Mouse (Mus musculus): Measurements from ENCODE around the gene Mrln. TPM values are rescaled to one million over a fixed set of nuclear protein-coding genes. Genes with fewer than 3 reads are reported as not detected.

Gene Mrln
- polyA plus RNA-seq, 1 experiment from 2014 or later, result 0.49 TPM

- Histone ChIP-seq H3K27ac (ENCODE audit: low read depth, low read length) (no peak overlapping the region), H3K27me3 (ENCODE audit: control insufficient read depth, insufficient read depth, low read length) (no peaks in the 10 kb centered on the region), H3K9me3 (replicated peaks; ENCODE audit: control insufficient read depth, low read length) (no peaks in the 10 kb centered on the region), H3K36me3 (ENCODE audit: control insufficient read depth, insufficient read depth, low read length) (no peaks in the 10 kb centered on the region), H3K4me3 (ENCODE audit: low read depth, low read length) (no peak overlapping the region), H3K4me1 (ENCODE audit: control insufficient read depth, insufficient read depth, low read length) (no peaks in the 10 kb centered on the region), H3K9ac (ENCODE audit: low read depth, low read length) (no peak overlapping the region), H3K4me2 (no peak overlapping the region)
- ATAC-seq (replicated peaks; ENCODE audit: insufficient number of reproducible peaks, low FRiP score, low TSS enrichment), result no peak
- 69% methylated on average over 4 of the region's 4 CpGs for WGBS (ENCODE audit: insufficient replicate concordance)
Observed at GRCm38 (mm10) chr10:70254666-70255065, 50.2 kb downstream of the Mrln start.

GRCm38 (mm10) chr10:70255601-70256210, 51.2 kb downstream of the Mrln start:
- Histone ChIP-seq H3K4me2 (no peak overlapping the region), H3K4me1 (ENCODE audit: control insufficient read depth, insufficient read depth, low read length) (no peaks in the 10 kb centered on the region), H3K4me3 (ENCODE audit: low read depth, low read length) (no peak overlapping the region), H3K36me3 (ENCODE audit: control insufficient read depth, insufficient read depth, low read length) (no peaks in the 10 kb centered on the region), H3K9me3 (replicated peaks; ENCODE audit: control insufficient read depth, low read length) (no peaks in the 10 kb centered on the region), H3K27ac (ENCODE audit: low read depth, low read length) (no peak overlapping the region), H3K27me3 (ENCODE audit: control insufficient read depth, insufficient read depth, low read length) (no peaks in the 10 kb centered on the region), H3K9ac (ENCODE audit: low read depth, low read length) (no peak overlapping the region)
- ATAC-seq (replicated peaks; ENCODE audit: insufficient number of reproducible peaks, low FRiP score, low TSS enrichment), result no peak
- WGBS (ENCODE audit: insufficient replicate concordance), result 79% methylated on average over 15 of the region's 15 CpGs

- no peaks in the 10 kb centered on the region for H3K9me3 ChIP-seq (replicated peaks; ENCODE audit: control insufficient read depth, low read length)
- no peak for ATAC-seq (replicated peaks; ENCODE audit: insufficient number of reproducible peaks, low FRiP score, low TSS enrichment)
- H3K4me2 ChIP-seq, result no peak overlapping the region
- H3K27ac ChIP-seq (ENCODE audit: low read depth, low read length), result no peak overlapping the region
- no peaks in the 10 kb centered on the region for H3K4me1 ChIP-seq (ENCODE audit: control insufficient read depth, insufficient read depth, low read length)
- H3K9ac ChIP-seq (ENCODE audit: low read depth, low read length), result no peak overlapping the region
- no peak overlapping the region for H3K4me3 ChIP-seq (ENCODE audit: low read depth, low read length)
- H3K36me3 ChIP-seq (ENCODE audit: control insufficient read depth, insufficient read depth, low read length), result no peaks in the 10 kb centered on the region
- H3K27me3 ChIP-seq (ENCODE audit: control insufficient read depth, insufficient read depth, low read length), result no peaks in the 10 kb centered on the region
- WGBS (ENCODE audit: insufficient replicate concordance), result 67% methylated on average over 4 of the region's 4 CpGs
Observed at GRCm38 (mm10) chr10:70257029-70257428, 52.6 kb downstream of the Mrln start.

- 67% methylated on average over 4 of the region's 4 CpGs for WGBS (ENCODE audit: insufficient replicate concordance)
- Histone ChIP-seq H3K4me2 (no peak overlapping the region), H3K4me1 (ENCODE audit: control insufficient read depth, insufficient read depth, low read length) (no peaks in the 10 kb centered on the region), H3K9me3 (replicated peaks; ENCODE audit: control insufficient read depth, low read length) (no peaks in the 10 kb centered on the region), H3K9ac (ENCODE audit: low read depth, low read length) (no peak overlapping the region), H3K27ac (ENCODE audit: low read depth, low read length) (no peak overlapping the region), H3K36me3 (ENCODE audit: control insufficient read depth, insufficient read depth, low read length) (no peaks in the 10 kb centered on the region), H3K4me3 (ENCODE audit: low read depth, low read length) (no peak overlapping the region), H3K27me3 (ENCODE audit: control insufficient read depth, insufficient read depth, low read length) (no peaks in the 10 kb centered on the region)
- no peak for ATAC-seq (replicated peaks; ENCODE audit: insufficient number of reproducible peaks, low FRiP score, low TSS enrichment)
Observed at GRCm38 (mm10) chr10:70260904-70261303, 56.4 kb downstream of the Mrln start.

GRCm38 (mm10) chr10:70262051-70262450, 57.6 kb downstream of the Mrln start:
- 73% methylated on average over 3 of the region's 3 CpGs for WGBS (ENCODE audit: insufficient replicate concordance)
- no peak for ATAC-seq (replicated peaks; ENCODE audit: insufficient number of reproducible peaks, low FRiP score, low TSS enrichment)

GRCm38 (mm10) chr10:70263681-70264189, 59.3 kb downstream of the Mrln start:
- Histone ChIP-seq H3K4me3 (ENCODE audit: low read depth, low read length) (no peak overlapping the region), H3K36me3 (ENCODE audit: control insufficient read depth, insufficient read depth, low read length) (no peaks in the 10 kb centered on the region), H3K9ac (ENCODE audit: low read depth, low read length) (no peak overlapping the region), H3K27ac (ENCODE audit: low read depth, low read length) (no peak overlapping the region), H3K27me3 (ENCODE audit: control insufficient read depth, insufficient read depth, low read length) (no peaks in the 10 kb centered on the region), H3K4me1 (ENCODE audit: control insufficient read depth, insufficient read depth, low read length) (no peaks in the 10 kb centered on the region), H3K9me3 (replicated peaks; ENCODE audit: control insufficient read depth, low read length) (no peaks in the 10 kb centered on the region), H3K4me2 (no peak overlapping the region)
- 81% methylated on average over 4 of the region's 4 CpGs for WGBS (ENCODE audit: insufficient replicate concordance)
- no peak for ATAC-seq (replicated peaks; ENCODE audit: insufficient number of reproducible peaks, low FRiP score, low TSS enrichment)

More at GRCm38 (mm10) chr10:70262051-70262450, 57.6 kb downstream of the Mrln start:
- Histone ChIP-seq H3K27ac (ENCODE audit: low read depth, low read length) (no peak overlapping the region), H3K36me3 (ENCODE audit: control insufficient read depth, insufficient read depth, low read length) (no peaks in the 10 kb centered on the region), H3K9me3 (replicated peaks; ENCODE audit: control insufficient read depth, low read length) (no peaks in the 10 kb centered on the region), H3K4me1 (ENCODE audit: control insufficient read depth, insufficient read depth, low read length) (no peaks in the 10 kb centered on the region), H3K27me3 (ENCODE audit: control insufficient read depth, insufficient read depth, low read length) (no peaks in the 10 kb centered on the region), H3K4me3 (ENCODE audit: low read depth, low read length) (no peak overlapping the region), H3K9ac (ENCODE audit: low read depth, low read length) (no peak overlapping the region), H3K4me2 (no peak overlapping the region)

GRCm38 (mm10) chr10:70264337-70265036, 60.0 kb downstream of the Mrln start:
- 69% methylated on average over 9 of the region's 9 CpGs for WGBS (ENCODE audit: insufficient replicate concordance)
- Histone ChIP-seq H3K4me1 (ENCODE audit: control insufficient read depth, insufficient read depth, low read length) (no peaks in the 10 kb centered on the region), H3K4me3 (ENCODE audit: low read depth, low read length) (no peak overlapping the region), H3K9ac (ENCODE audit: low read depth, low read length) (no peak overlapping the region), H3K4me2 (no peak overlapping the region), H3K9me3 (replicated peaks; ENCODE audit: control insufficient read depth, low read length) (no peaks in the 10 kb centered on the region), H3K27me3 (ENCODE audit: control insufficient read depth, insufficient read depth, low read length) (no peaks in the 10 kb centered on the region), H3K27ac (ENCODE audit: low read depth, low read length) (no peak overlapping the region), H3K36me3 (ENCODE audit: control insufficient read depth, insufficient read depth, low read length) (no peaks in the 10 kb centered on the region)
- no peak for ATAC-seq (replicated peaks; ENCODE audit: insufficient number of reproducible peaks, low FRiP score, low TSS enrichment)

- Histone ChIP-seq H3K9me3 (replicated peaks; ENCODE audit: control insufficient read depth, low read length) (no peaks in the 10 kb centered on the region), H3K36me3 (ENCODE audit: control insufficient read depth, insufficient read depth, low read length) (no peaks in the 10 kb centered on the region), H3K27me3 (ENCODE audit: control insufficient read depth, insufficient read depth, low read length) (no peaks in the 10 kb centered on the region), H3K4me2 (no peak overlapping the region), H3K27ac (ENCODE audit: low read depth, low read length) (no peak overlapping the region), H3K9ac (ENCODE audit: low read depth, low read length) (no peak overlapping the region), H3K4me1 (ENCODE audit: control insufficient read depth, insufficient read depth, low read length) (no peaks in the 10 kb centered on the region), H3K4me3 (ENCODE audit: low read depth, low read length) (no peak overlapping the region)
- WGBS (ENCODE audit: insufficient replicate concordance), result 83% methylated on average over 6 of the region's 6 CpGs
- ATAC-seq (replicated peaks; ENCODE audit: insufficient number of reproducible peaks, low FRiP score, low TSS enrichment), result no peak
Observed at GRCm38 (mm10) chr10:70266501-70266900, 62.0 kb downstream of the Mrln start.

All from heart, embryonic 11.5 days (tissue).